Mouse (Mus musculus) MEL (cell line): ENCODE results near the gene Gpr34. TPM values are rescaled to one million over a fixed set of nuclear protein-coding genes. Genes with fewer than 3 reads are reported as not detected.

Source experiments
- DNase-seq: peaks from one replicate; pipeline ENCODE4 v3.0.0; 2011; ENCODE audit warnings: low read depth, low spot score
- H3K27ac ChIP-seq: 2 replicates; pipeline ENCODE4 v1.5.1; 2012; ENCODE audit warnings: low read depth, mild to moderate bottlenecking, control low read depth, low read length, moderate library complexity; ENCODE audit not compliant: control insufficient read depth
- H3K27me3 ChIP-seq, 2 experiments: fragments of 150-350 bp in 1 of 2; sonication (generic) in 1 of 2; 2 replicates each; pipeline ENCODE4 v1.6.1; 2012; ENCODE audit warnings: low read length in 2 of 2, mild to moderate bottlenecking in 2 of 2, improper control_type of control experiment in 1 of 2, moderate library complexity in 1 of 2; ENCODE audit not compliant: insufficient read depth in 2 of 2, control insufficient read depth in 1 of 2
- H3K36me3 ChIP-seq, 2 experiments: 2 replicates each; pipeline ENCODE4 v1.6.1; 2012 to 2014; ENCODE audit warnings: low read length in 2 of 2, improper control_type of control experiment in 1 of 2, inconsistent platforms in 1 of 2, mild to moderate bottlenecking in 1 of 2; ENCODE audit not compliant: insufficient read depth in 2 of 2, control insufficient read depth in 1 of 2
- H3K4me1 ChIP-seq, 2 experiments: fragments of 150-350 bp in 1 of 2; sonication (generic) in 1 of 2; 2 replicates each; pipeline ENCODE4 v1.6.1; 2012; ENCODE audit warnings: low read length in 2 of 2, improper control_type of control experiment in 1 of 2, mild to moderate bottlenecking in 1 of 2; ENCODE audit not compliant: insufficient read depth in 2 of 2, control insufficient read depth in 1 of 2
- H3K4me3 ChIP-seq, 2 experiments: fragments of 150-350 bp in 1 of 2; sonication (generic) in 1 of 2; 2 replicates each; pipeline ENCODE4 v1.5.1; 2012; ENCODE audit warnings: low read depth in 2 of 2, low read length in 2 of 2, mild to moderate bottlenecking in 2 of 2, moderate library complexity in 2 of 2, control low read depth in 1 of 2, improper control_type of control experiment in 1 of 2; ENCODE audit not compliant: control insufficient read depth in 1 of 2, insufficient read depth in 1 of 2
- H3K79me2 ChIP-seq: 2 replicates; pipeline ENCODE4 v1.6.1; 2012; ENCODE audit warnings: mild to moderate bottlenecking, low read length, moderate library complexity; ENCODE audit not compliant: control insufficient read depth, poor library complexity, insufficient read depth
- H3K9ac ChIP-seq: 2 replicates; pipeline ENCODE4 v1.6.1; 2012; ENCODE audit warnings: low read depth, mild to moderate bottlenecking, control low read depth, low read length, moderate library complexity; ENCODE audit not compliant: control insufficient read depth, poor library complexity, severe bottlenecking
- H3K9me3 ChIP-seq: fragments of 150-350 bp; sonication (generic); replicated peaks from 2 replicates; pipeline ENCODE4 v1.6.1; 2012; ENCODE audit warnings: mild to moderate bottlenecking, low read length, improper control_type of control experiment, moderate library complexity; ENCODE audit not compliant: insufficient read depth
- BHLHE40 ChIP-seq: IDR thresholded peaks from 2 replicates; pipeline ENCODE4 v1.6.1; 2012; ENCODE audit warnings: low read depth, mild to moderate bottlenecking, inconsistent platforms, low read length, improper control_type of control experiment, borderline replicate concordance
- CHD1 ChIP-seq: IDR thresholded peaks from 2 replicates; pipeline ENCODE4 v1.6.1; 2012; ENCODE audit warnings: low read depth, mild to moderate bottlenecking, inconsistent platforms, low read length, improper control_type of control experiment
- CHD2 ChIP-seq: IDR thresholded peaks from 2 replicates; pipeline ENCODE4 v1.6.1; 2011; ENCODE audit warnings: low read length, improper control_type of control experiment
- CTCF ChIP-seq, 3 experiments: IDR thresholded peaks in 2 of 3; conservative IDR thresholded peaks in 1 of 3; 2 replicates each; pipeline ENCODE4 v1.5.1; 2011 to 2012; ENCODE audit warnings: low read length in 3 of 3, low read depth in 2 of 3, mild to moderate bottlenecking in 2 of 3, improper control_type of control experiment in 1 of 3, inconsistent platforms in 1 of 3, mixed read lengths in 1 of 3, moderate library complexity in 1 of 3; ENCODE audit not compliant: control insufficient read depth in 1 of 3, insufficient read depth in 1 of 3, poor library complexity in 1 of 3, severe bottlenecking in 1 of 3
- E2F4 ChIP-seq: IDR thresholded peaks from 2 replicates; pipeline ENCODE4 v1.6.1; 2011; ENCODE audit warnings: low read depth, low read length, improper control_type of control experiment, borderline replicate concordance
- ELF1 ChIP-seq: IDR thresholded peaks from 2 replicates; pipeline ENCODE4 v1.6.1; 2014; ENCODE audit warnings: low read depth, mild to moderate bottlenecking, inconsistent platforms, low read length, improper control_type of control experiment, moderate library complexity
- EP300 ChIP-seq, 2 experiments: IDR thresholded peaks; 2 replicates each; pipeline ENCODE4 v1.6.1; 2011; ENCODE audit warnings: improper control_type of control experiment in 2 of 2, low read length in 2 of 2, low read depth in 1 of 2, mild to moderate bottlenecking in 1 of 2
- ETS1 ChIP-seq: IDR thresholded peaks from 2 replicates; pipeline ENCODE4 v1.6.1; 2012; ENCODE audit warnings: low read depth, mild to moderate bottlenecking, inconsistent platforms, low read length, improper control_type of control experiment, moderate library complexity
- GABPA ChIP-seq: IDR thresholded peaks from 2 replicates; pipeline ENCODE4 v1.6.1; 2012; ENCODE audit warnings: low read depth, mild to moderate bottlenecking, inconsistent platforms, low read length, improper control_type of control experiment, moderate library complexity
- GATA1 ChIP-seq: IDR thresholded peaks from 2 replicates; pipeline ENCODE4 v1.6.1; 2011; ENCODE audit warnings: low read depth, low read length, improper control_type of control experiment
- HCFC1 ChIP-seq: IDR thresholded peaks from 2 replicates; pipeline ENCODE4 v1.6.1; 2012; ENCODE audit warnings: low read depth, mild to moderate bottlenecking, inconsistent platforms, low read length, improper control_type of control experiment, moderate library complexity
- JUND ChIP-seq: IDR thresholded peaks from 2 replicates; pipeline ENCODE4 v1.6.1; 2011; ENCODE audit warnings: low read depth, mild to moderate bottlenecking, improper control_type of control experiment, low read length
- KAT2A ChIP-seq: conservative IDR thresholded peaks from 2 replicates; pipeline ENCODE4 v1.6.1; 2012; ENCODE audit warnings: low read depth, low read length, improper control_type of control experiment, inconsistent platforms
- MAFK ChIP-seq: IDR thresholded peaks from 2 replicates; pipeline ENCODE4 v1.6.1; 2011; ENCODE audit warnings: low read depth, mild to moderate bottlenecking, low read length, improper control_type of control experiment, borderline replicate concordance
- MAX ChIP-seq: IDR thresholded peaks from 2 replicates; pipeline ENCODE4 v1.6.1; 2011; ENCODE audit warnings: low read length, improper control_type of control experiment
- MAZ ChIP-seq: IDR thresholded peaks from 2 replicates; pipeline ENCODE4 v1.6.1; 2012; ENCODE audit warnings: low read depth, mild to moderate bottlenecking, inconsistent platforms, low read length, improper control_type of control experiment
- MXI1 ChIP-seq: IDR thresholded peaks from 2 replicates; pipeline ENCODE4 v1.6.1; 2011; ENCODE audit warnings: mild to moderate bottlenecking, low read depth, low read length, improper control_type of control experiment
- MYB ChIP-seq: IDR thresholded peaks from 2 replicates; pipeline ENCODE4 v1.6.1; 2011; ENCODE audit warnings: mild to moderate bottlenecking, low read depth, low read length, improper control_type of control experiment
- MYC ChIP-seq: IDR thresholded peaks from 2 replicates; pipeline ENCODE4 v1.6.1; 2011; ENCODE audit warnings: low read depth, mild to moderate bottlenecking, low read length, improper control_type of control experiment, moderate library complexity
- NELFE ChIP-seq: IDR thresholded peaks from 2 replicates; pipeline ENCODE4 v1.6.1; 2011; ENCODE audit warnings: low read depth, low read length, improper control_type of control experiment
- NRF1 ChIP-seq: IDR thresholded peaks from 2 replicates; pipeline ENCODE4 v1.6.1; 2014; ENCODE audit warnings: low read depth, mild to moderate bottlenecking, inconsistent platforms, low read length, improper control_type of control experiment, moderate library complexity; ENCODE audit not compliant: poor library complexity, insufficient read depth, severe bottlenecking
- POLR2A ChIP-seq, 2 experiments: IDR thresholded peaks; 2 replicates each; pipeline ENCODE4 v1.6.1; 2011 to 2012; ENCODE audit warnings: low read length in 2 of 2, mild to moderate bottlenecking in 2 of 2, control low read depth in 1 of 2, improper control_type of control experiment in 1 of 2, low read depth in 1 of 2, moderate library complexity in 1 of 2; ENCODE audit not compliant: control insufficient read depth in 1 of 2, insufficient read depth in 1 of 2, poor library complexity in 1 of 2
- POLR2AphosphoS5 ChIP-seq: IDR thresholded peaks from 2 replicates; pipeline ENCODE4 v1.6.1; 2012; ENCODE audit warnings: low read depth, borderline replicate concordance, mild to moderate bottlenecking, inconsistent platforms, low read length, moderate library complexity, mixed read lengths
- RAD21 ChIP-seq: IDR thresholded peaks from 2 replicates; pipeline ENCODE4 v1.6.1; 2011; ENCODE audit warnings: mild to moderate bottlenecking, low read depth, low read length, improper control_type of control experiment
- RCOR1 ChIP-seq: IDR thresholded peaks from 2 replicates; pipeline ENCODE4 v1.6.1; 2012; ENCODE audit warnings: low read depth, mild to moderate bottlenecking, inconsistent platforms, low read length, improper control_type of control experiment
- SIN3A ChIP-seq: IDR thresholded peaks from 2 replicates; pipeline ENCODE4 v1.6.1; 2012; ENCODE audit warnings: low read length, improper control_type of control experiment, inconsistent platforms
- SMC3 ChIP-seq: IDR thresholded peaks from 2 replicates; pipeline ENCODE4 v1.6.1; 2011; ENCODE audit warnings: low read depth, low read length, improper control_type of control experiment
- TAL1 ChIP-seq: IDR thresholded peaks from 2 replicates; pipeline ENCODE4 v1.6.1; 2012; ENCODE audit warnings: mild to moderate bottlenecking, inconsistent platforms, low read length, moderate library complexity, mixed read lengths
- TBP ChIP-seq: IDR thresholded peaks from 2 replicates; pipeline ENCODE4 v1.8.0; 2011; ENCODE audit warnings: low read depth, low read length, improper control_type of control experiment
- TCF12 ChIP-seq: IDR thresholded peaks from 2 replicates; pipeline ENCODE4 v1.6.1; 2014; ENCODE audit warnings: low read depth, mild to moderate bottlenecking, inconsistent platforms, low read length, improper control_type of control experiment, moderate library complexity
- UBTF ChIP-seq: IDR thresholded peaks from 2 replicates; pipeline ENCODE4 v1.6.1; 2012; ENCODE audit warnings: low read depth, mild to moderate bottlenecking, inconsistent platforms, low read length, improper control_type of control experiment, moderate library complexity, borderline replicate concordance; ENCODE audit not compliant: insufficient read depth
- USF1 ChIP-seq: IDR thresholded peaks from 2 replicates; pipeline ENCODE4 v1.6.1; 2014; ENCODE audit warnings: low read depth, mild to moderate bottlenecking, inconsistent platforms, low read length, improper control_type of control experiment, moderate library complexity
- USF2 ChIP-seq, 2 experiments: IDR thresholded peaks; 2 replicates each; pipeline ENCODE4 v1.6.1; 2011 to 2012; ENCODE audit warnings: improper control_type of control experiment in 2 of 2, low read length in 2 of 2, borderline replicate concordance in 1 of 2, inconsistent platforms in 1 of 2, low read depth in 1 of 2, mild to moderate bottlenecking in 1 of 2; ENCODE audit not compliant: insufficient read depth in 1 of 2
- ZC3H11A ChIP-seq: IDR thresholded peaks from 2 replicates; pipeline ENCODE4 v1.6.1; 2012; ENCODE audit warnings: low read depth, mild to moderate bottlenecking, inconsistent platforms, low read length, improper control_type of control experiment
- ZKSCAN1 ChIP-seq: IDR thresholded peaks from 2 replicates; pipeline ENCODE4 v1.6.1; 2012; ENCODE audit warnings: low read depth, mild to moderate bottlenecking, inconsistent platforms, low read length, improper control_type of control experiment, moderate library complexity
- ZNF384 ChIP-seq: IDR thresholded peaks from 2 replicates; pipeline ENCODE4 v1.6.1; 2012; ENCODE audit warnings: low read depth, mild to moderate bottlenecking, inconsistent platforms, low read length, improper control_type of control experiment
- polyA plus RNA-seq, 2 experiments: library from polyadenylated mRNA; stranded (reverse) in 1 of 2; unstranded in 1 of 2; fragments of >175 nt in 1 of 2; fragments of >200 nt in 1 of 2; gene quantifications; 2 replicates each; pipeline versions ENCODE4 v1.2.1 to v1.2.4; 2012; ENCODE audit warnings: low replicate concordance in 2 of 2, low read depth in 1 of 2; ENCODE audit not compliant: insufficient read length in 2 of 2, insufficient read depth in 1 of 2, missing spikeins in 1 of 2
- total RNA-seq: library from RNA; depleted of rRNA; stranded (reverse); fragments of 300-350 nt; gene quantifications from 2 replicates; pipeline ENCODE4 v1.2.3, GENCODE M21; 2012

The Gpr34 gene
- total and polyA plus RNA-seq, 3 experiments: 0.04 TPM; not detected in 2

GRCm38 (mm10) chrX:13655906-13656305 is 24.0 kb downstream of the Gpr34 start (continued):
- TF ChIP-seq GABPA (no peak), TAL1 (no peak)

GRCm38 (mm10) chrX:13656721-13657120 is 24.8 kb downstream of the Gpr34 start:
- no peaks in the 10 kb centered on the region for H3K79me2 ChIP-seq
- no peak overlapping the region for H3K4me3 ChIP-seq
- DNase-seq: peak; percentile 85
- H3K36me3 ChIP-seq: peaks cover 0 to 44% of the 10 kb centered on the region in 2 experiments; a peak in 2 of 4 replicates
- no peaks in the 10 kb centered on the region for H3K27me3 ChIP-seq
- H3K4me1 ChIP-seq: peaks cover 18 to 31% of the 10 kb centered on the region in 2 experiments
- H3K27ac ChIP-seq: no peak overlapping the region
- no peaks in the 10 kb centered on the region for H3K9me3 ChIP-seq
- H3K9ac ChIP-seq: no peak overlapping the region
- TF ChIP-seq ETS1: no peak
- TF ChIP-seq CHD1: no peak
- no peak for TF ChIP-seq MAZ
- no peak for TF ChIP-seq USF2 (IDR thresholded peaks at IDR 0.05; ENCODE audit: borderline replicate concordance in 1 of 2, insufficient read depth in 1 of 2, low read depth in 1 of 2, low read length in 2 of 2)
- TF ChIP-seq ELF1: no peak
- no peak for TF ChIP-seq TCF12
- TF ChIP-seq ZNF384: peak; percentile 100
- TF ChIP-seq UBTF: no peak
- TF ChIP-seq TAL1: no peak
- no peak for TF ChIP-seq MXI1
- TF ChIP-seq MYC: no peak
- peak; percentile 86 for TF ChIP-seq SMC3
- TF ChIP-seq BHLHE40: no peak
- peak; percentile 42 to 79 (median 54); a peak in 5 of 6 replicates for TF ChIP-seq CTCF (IDR thresholded peaks at IDR 0.05 in 2 of 3, conservative IDR thresholded peaks at IDR 0.05 in 1 of 3; ENCODE audit: control insufficient read depth in 1 of 3, insufficient read depth in 1 of 3, low read depth in 2 of 3, low read length in 3 of 3, poor library complexity in 1 of 3, severe bottlenecking in 1 of 3)
- TF ChIP-seq TBP: no peak
- TF ChIP-seq NRF1: no peak
- TF ChIP-seq HCFC1: no peak
- TF ChIP-seq MAFK: no peak
- no peak for TF ChIP-seq JUND
- TF ChIP-seq POLR2A (IDR thresholded peaks at IDR 0.05; ENCODE audit: control insufficient read depth in 1 of 2, insufficient read depth in 1 of 2, low read depth in 1 of 2, low read length in 2 of 2, poor library complexity in 1 of 2): no peak
- TF ChIP-seq GATA1: no peak
- TF ChIP-seq USF1: no peak
- TF ChIP-seq KAT2A: no peak
- peak; percentile 97 for TF ChIP-seq RAD21
- no peak; the same call in 1 of the 2 replicates for TF ChIP-seq ZKSCAN1
- no peak for TF ChIP-seq E2F4
- no peak for TF ChIP-seq POLR2AphosphoS5
- TF ChIP-seq RCOR1: no peak
- TF ChIP-seq MAX: no peak
- TF ChIP-seq NELFE: no peak
- TF ChIP-seq GABPA: no peak
- no peak for TF ChIP-seq CHD2
- no peak for TF ChIP-seq MYB
- peak; percentile 58; the same call in 1 of the 2 replicates for TF ChIP-seq SIN3A
- TF ChIP-seq ZC3H11A: peak; percentile 88
- no peak for TF ChIP-seq EP300 (IDR thresholded peaks at IDR 0.05; ENCODE audit: low read depth in 1 of 2, low read length in 2 of 2)
